Mouse (Mus musculus) kidney, adult 8-10 months (tissue): ENCODE data around the gene Hdac6.

ENCODE experiments used
- DNase-seq, 2 experiments: peaks; one replicate each; pipeline ENCODE4 v3.0.0; 2022

Hdac6 gene

GRCm38 (mm10) chrX:7947108-7947899 lies at the start of gene Hdac6:
Gene Hdac6, minus strand, starts transcription at chrX:7947889.
- peak; percentile 19 to 30 for DNase-seq

GRCm38 (mm10) chrX:7993068-7993735 lies 45.5 kb upstream of the Hdac6 start:
- DNase-seq, result peak; percentile 21 to 40

- DNase-seq, result peak; percentile 48 to 60
Observed at GRCm38 (mm10) chrX:7992379-7993067, 44.8 kb upstream of the Hdac6 start.

GRCm38 (mm10) chrX:7981368-7981767 lies 33.7 kb upstream of the Hdac6 start:
- DNase-seq, result peak; percentile 38 to 65

GRCm38 (mm10) chrX:7977892-7978291 lies 30.2 kb upstream of the Hdac6 start, which contains the start of gene Gata1:
Gene Gata1, minus strand, starts transcription at chrX:7978071.
- no peak for DNase-seq

- DNase-seq, result no peak
Observed at GRCm38 (mm10) chrX:7971292-7971691, 23.6 kb upstream of the Hdac6 start.

- DNase-seq, result no peak
Observed at GRCm38 (mm10) chrX:7968899-7969298, 21.2 kb upstream of the Hdac6 start.

- DNase-seq, result no peak
Observed at GRCm38 (mm10) chrX:7968226-7968625, 20.5 kb upstream of the Hdac6 start.

- no peak for DNase-seq
Observed at GRCm38 (mm10) chrX:7967596-7968201, 20.0 kb upstream of the Hdac6 start.

- no peak for DNase-seq
Observed at GRCm38 (mm10) chrX:7966161-7966560, 18.5 kb upstream of the Hdac6 start.

GRCm38 (mm10) chrX:7963829-7964626 lies 16.3 kb upstream of the Hdac6 start:
- no peak for DNase-seq

GRCm38 (mm10) chrX:7958868-7959267 lies 11.2 kb upstream of the Hdac6 start:
- DNase-seq, result no peak

GRCm38 (mm10) chrX:7950091-7950490 lies 2.4 kb upstream of the Hdac6 start:
- no peak for DNase-seq

- DNase-seq, result peak; percentile 95 to 97
Observed at GRCm38 (mm10) chrX:7947900-7948492, 307 bp upstream of the Hdac6 start.

GRCm38 (mm10) chrX:7945618-7946017 lies 2.1 kb downstream of the Hdac6 start:
- peak; percentile 21 to 48 for DNase-seq

GRCm38 (mm10) chrX:7937667-7938066 lies 10.0 kb downstream of the Hdac6 start:
- no peak for DNase-seq

- DNase-seq, result no peak
Observed at GRCm38 (mm10) chrX:7936874-7937273, 10.8 kb downstream of the Hdac6 start.

GRCm38 (mm10) chrX:7928270-7928790 lies 19.4 kb downstream of the Hdac6 start, which contains the start of gene Eras:
Gene Eras, minus strand, starts transcription at chrX:7928607.
- DNase-seq, result no peak

GRCm38 (mm10) chrX:7927116-7927515 lies 20.6 kb downstream of the Hdac6 start:
- no peak for DNase-seq

- no peak for DNase-seq
Observed at GRCm38 (mm10) chrX:7926266-7926665, 21.4 kb downstream of the Hdac6 start.

GRCm38 (mm10) chrX:7922032-7922431 lies 25.7 kb downstream of the Hdac6 start:
- DNase-seq, result no peak
